Comparison of ENCODE assay signal across 10 mouse cellular contexts in genomic region chr19:32441568-32441967, GRCm38 (mm10). TPM values are rescaled to one million over a fixed set of nuclear protein-coding genes. Genes with fewer than 3 reads are reported as not detected.
A peak's percentile ranks its signal among the peaks of the same experiment; 100 is the strongest.
DNase-seq lines count a peak whose midpoint lies in the region; ATAC-seq and TF ChIP-seq lines count a peak whose summit lies in the region.
"Had no signal": no experiment of that assay in that cellular context is flagged by ENCODE, and none has a peak within 500 bp of the region (broad histone marks: within the 10 kb centered on the region; RNA-seq: fewer than 3 reads in every experiment).

No protein-coding gene starts in this region.

- H3K9me3 ChIP-seq in kidney, embryonic 14.5 days (ENCODE audit: control insufficient read depth, low read length), result no peaks in the 10 kb centered on the region
- H3K9me3 ChIP-seq in G1E (replicated peaks), result peaks cover 8% of the 10 kb centered on the region; the same call in 1 of the 2 replicates
- H3K9me3 ChIP-seq in hindbrain, postnatal 0 days (ENCODE audit: low read length), result no peaks in the 10 kb centered on the region

- H3K4me3 ChIP-seq in kidney, adult 2 months (ENCODE audit: insufficient read depth, low read depth, low read length), result no peak overlapping the region
- no peak overlapping the region for H3K4me3 ChIP-seq in kidney, embryonic 14.5 days (ENCODE audit: low read length)
- no peak overlapping the region for H3K4me3 ChIP-seq in G1E (ENCODE audit: low read depth, low read length)
- no peak overlapping the region for H3K4me3 ChIP-seq in hindbrain, postnatal 0 days (ENCODE audit: low read length)

- TF ChIP-seq POLR2A in kidney, adult 2 months (IDR thresholded peaks at IDR 0.05; ENCODE audit: low read depth, low read length), result no peak

- H3K9ac ChIP-seq in kidney, embryonic 14.5 days (ENCODE audit: low read depth, low read length), result no peak overlapping the region
- H3K9ac ChIP-seq in hindbrain, postnatal 0 days (replicated peaks; ENCODE audit: low read length), result no peak overlapping the region

- no peaks in the 10 kb centered on the region for H3K27me3 ChIP-seq in kidney, adult 2 months (replicated peaks; ENCODE audit: control insufficient read depth, insufficient read depth, low read length)
- no peaks in the 10 kb centered on the region for H3K27me3 ChIP-seq in kidney, embryonic 14.5 days (ENCODE audit: control insufficient read depth, insufficient read depth, low read length)
- peaks cover 6% of the 10 kb centered on the region for H3K27me3 ChIP-seq in G1E (ENCODE audit: insufficient read depth, low read length)
- no peaks in the 10 kb centered on the region for H3K27me3 ChIP-seq in hindbrain, postnatal 0 days (ENCODE audit: insufficient read depth, low read length)

- no peaks in the 10 kb centered on the region for H3K4me1 ChIP-seq in kidney, adult 2 months (ENCODE audit: control insufficient read depth, insufficient read depth, low read length)
- no peaks in the 10 kb centered on the region for H3K4me1 ChIP-seq in kidney, embryonic 14.5 days (ENCODE audit: control insufficient read depth, insufficient read depth, low read length)
- H3K4me1 ChIP-seq in G1E (ENCODE audit: insufficient read depth, low read depth, low read length), result peaks cover 4% of the 10 kb centered on the region; the same call in 1 of the 2 replicates
- H3K4me1 ChIP-seq in hindbrain, postnatal 0 days (ENCODE audit: insufficient read depth, low read length), result no peaks in the 10 kb centered on the region

- DNase-seq in kidney, adult 2 months, result peak; percentile 61
- peak; percentile 48 for DNase-seq in G1E (ENCODE audit: low spot score)
- peak; percentile 22 to 36 for DNase-seq in cerebellum, postnatal 10 days
- DNase-seq in spleen, adult 12 weeks (ENCODE audit: low spot score), result peak; percentile 26
- DNase-seq in urinary bladder, adult 2 months (ENCODE audit: low spot score), result no peak
- no peak for DNase-seq in hindbrain, postnatal 0 days (ENCODE audit: low spot score)

- H3K27ac ChIP-seq in kidney, adult 2 months (ENCODE audit: insufficient read depth, low read depth, low read length), result no peak overlapping the region
- no peak overlapping the region for H3K27ac ChIP-seq in kidney, embryonic 14.5 days (ENCODE audit: low read depth, low read length)
- H3K27ac ChIP-seq in hindbrain, postnatal 0 days, result no peak overlapping the region
- H3K27ac ChIP-seq: kidney, postnatal 0 days had no signal

- 97% methylated on average over 11 of the region's 11 CpGs for WGBS in kidney, adult 2 months
- WGBS in kidney, embryonic 14.5 days, result 97% methylated on average over 10 of the region's 11 CpGs
- WGBS in hindbrain, postnatal 0 days, result 98% methylated on average over 10 of the region's 11 CpGs

- no peaks in the 10 kb centered on the region for H3K36me3 ChIP-seq in kidney, adult 2 months (ENCODE audit: control insufficient read depth, insufficient read depth, low read length)
- H3K36me3 ChIP-seq in kidney, embryonic 14.5 days (ENCODE audit: control insufficient read depth, insufficient read depth, low read length), result no peaks in the 10 kb centered on the region
- H3K36me3 ChIP-seq in G1E (replicated peaks), result no peaks in the 10 kb centered on the region
- H3K36me3 ChIP-seq in hindbrain, postnatal 0 days (ENCODE audit: insufficient read depth, low read length), result no peaks in the 10 kb centered on the region

- TF ChIP-seq CTCF in kidney, adult 2 months (conservative IDR thresholded peaks at IDR 0.05; ENCODE audit: insufficient read depth, insufficient read length, low read depth, low read length), result peak; percentile 46
- TF ChIP-seq CTCF in G1E (IDR thresholded peaks at IDR 0.05; ENCODE audit: low read depth, low read length), result peak; percentile 48; the same call in 1 of the 2 replicates
- no peak for TF ChIP-seq CTCF in hindbrain, postnatal 0 days (IDR thresholded peaks at IDR 0.05; ENCODE audit: low read depth)

- H3K4me2 ChIP-seq in kidney, embryonic 14.5 days (replicated peaks; ENCODE audit: low read depth, low read length), result no peak overlapping the region
- no peak overlapping the region for H3K4me2 ChIP-seq in hindbrain, postnatal 0 days (ENCODE audit: low read depth, low read length)

- ATAC-seq in kidney, embryonic 14.5 days (ENCODE audit: low FRiP score, low TSS enrichment), result no peak
- ATAC-seq in G1E (ENCODE audit: extremely low read depth, insufficient number of reproducible peaks, low FRiP score, poor library complexity, severe bottlenecking), result no peak
- ATAC-seq in inflammation-experienced regulatory T-cells, adult 6 months, result no peak
- ATAC-seq in hindbrain, postnatal 0 days, result no peak
- ATAC-seq: forebrain, embryonic 14.5 days had no signal

RNA-seq across cellular contexts. Expression of gene Rpl9-ps6, which starts 24.8 kb away (rescaled TPM):
- polyA plus RNA-seq in kidney, adult 2 months (2012; rRNA removed), result 8.3 and 9.4 TPM in 2 replicates
- 142 and 148 TPM in 2 replicates for polyA plus RNA-seq in kidney, embryonic 14.5 days (2014; fragmentation: Nextera tagmentation; extraction: Ambion mirVana)
- total RNA-seq in G1E (2014; fragmentation: Nextera tagmentation) (13.8 and 18.3 TPM in 2 replicates), G1E (2017) (103 and 117 TPM in 2 replicates)
- 1.9 and 2.0 TPM in 2 replicates for polyA plus RNA-seq in G1E (2012)
- 100 to 1,000 TPM; 239 to 553 (median 263) TPM for polyA plus RNA-seq in inflammation-experienced regulatory T-cells, adult 6 months (2017; shearing (Covaris generic))
- polyA plus RNA-seq in urinary bladder, adult 2 months (2012; rRNA removed), result 92.1 and 112 TPM in 2 replicates
- 27.9 and 35.0 TPM in 2 replicates for total RNA-seq in hindbrain, postnatal 0 days (2014; rRNA removed)
- polyA plus RNA-seq in hindbrain, postnatal 0 days (2015; fragmentation: Nextera tagmentation; extraction: Ambion mirVana), result 53.9 and 65.0 TPM in 2 replicates

RNA-seq across cellular contexts. Expression of gene Minpp1, which starts 44.0 kb away (rescaled TPM):
- polyA plus RNA-seq in kidney, adult 2 months (2012; rRNA removed), result 38.2 and 60.2 TPM in 2 replicates
- 62.6 and 82.4 TPM in 2 replicates for polyA plus RNA-seq in kidney, embryonic 14.5 days (2014; fragmentation: Nextera tagmentation; extraction: Ambion mirVana)
- total RNA-seq in G1E (2014; fragmentation: Nextera tagmentation) (62.6 and 63.2 TPM in 2 replicates), G1E (2017) (68.8 and 73.1 TPM in 2 replicates)
- 197 and 273 TPM in 2 replicates for polyA plus RNA-seq in G1E (2012)
- 10 to 100 TPM in 2 of 3 experiments, 1 to 10 TPM in 1; 8.0 to 12.0 (median 11.6) TPM for polyA plus RNA-seq in inflammation-experienced regulatory T-cells, adult 6 months (2017; shearing (Covaris generic))
- 16.5 and 16.9 TPM in 2 replicates for polyA plus RNA-seq in urinary bladder, adult 2 months (2012; rRNA removed)
- 119 and 144 TPM in 2 replicates for total RNA-seq in hindbrain, postnatal 0 days (2014; rRNA removed)
- 59.1 and 60.2 TPM in 2 replicates for polyA plus RNA-seq in hindbrain, postnatal 0 days (2015; fragmentation: Nextera tagmentation; extraction: Ambion mirVana)

RNA-seq across cellular contexts. Expression of gene Sgms1, which starts 52.1 kb away (rescaled TPM):
- 40.7 and 47.7 TPM in 2 replicates for polyA plus RNA-seq in kidney, adult 2 months (2012; rRNA removed)
- polyA plus RNA-seq in kidney, embryonic 14.5 days (2014; fragmentation: Nextera tagmentation; extraction: Ambion mirVana), result 32.1 and 50.8 TPM in 2 replicates
- total RNA-seq in G1E (2014; fragmentation: Nextera tagmentation) (91.0 and 104 TPM in 2 replicates), G1E (2017) (51.1 and 61.2 TPM in 2 replicates)
- 14.1 and 14.5 TPM in 2 replicates for polyA plus RNA-seq in G1E (2012)
- 10 to 100 TPM; 47.8 to 56.5 (median 51.5) TPM for polyA plus RNA-seq in inflammation-experienced regulatory T-cells, adult 6 months (2017; shearing (Covaris generic))
- polyA plus RNA-seq in urinary bladder, adult 2 months (2012; rRNA removed), result 22.2 and 26.6 TPM in 2 replicates
- 30.9 and 32.5 TPM in 2 replicates for total RNA-seq in hindbrain, postnatal 0 days (2014; rRNA removed)
- 23.2 and 23.3 TPM in 2 replicates for polyA plus RNA-seq in hindbrain, postnatal 0 days (2015; fragmentation: Nextera tagmentation; extraction: Ambion mirVana)

Comparison
In these comparisons a context has a peak if more than half of its experiments do, and no peak if none do; other contexts are left out.
1. DNase-seq: peak in kidney, adult 2 months (single experiment), G1E (single experiment), cerebellum, postnatal 10 days (2 of 2) and spleen, adult 12 weeks (single experiment); none in urinary bladder, adult 2 months (single experiment) and hindbrain, postnatal 0 days (single experiment).